Mouse (Mus musculus) spleen, adult 10 weeks (tissue): ENCODE data around the gene Gm11084. TPM values are rescaled to one million over a fixed set of nuclear protein-coding genes. Genes with fewer than 3 reads are reported as not detected.

Experiments used
- polyA plus RNA-seq: library from polyadenylated mRNA; stranded (reverse); fragments of 350-450 nt; fragmentation: Illumina TruSeq; extraction: RNeasy Lipid Tissue Mini Kit (QIAGEN cat#74804); gene quantifications from one replicate; pipeline ENCODE4 v1.2.3, GENCODE M21; 2015; ENCODE audit warnings: low replicate concordance; ENCODE audit not compliant: insufficient read depth

Gm11084 gene
- polyA plus RNA-seq: not detected

GRCm38 (mm10) chr2:72986616-72987015 lies at the start of gene Gm11084:
TSS of gene Gm11084 (minus strand) at chr2:72986716.

DNA sequence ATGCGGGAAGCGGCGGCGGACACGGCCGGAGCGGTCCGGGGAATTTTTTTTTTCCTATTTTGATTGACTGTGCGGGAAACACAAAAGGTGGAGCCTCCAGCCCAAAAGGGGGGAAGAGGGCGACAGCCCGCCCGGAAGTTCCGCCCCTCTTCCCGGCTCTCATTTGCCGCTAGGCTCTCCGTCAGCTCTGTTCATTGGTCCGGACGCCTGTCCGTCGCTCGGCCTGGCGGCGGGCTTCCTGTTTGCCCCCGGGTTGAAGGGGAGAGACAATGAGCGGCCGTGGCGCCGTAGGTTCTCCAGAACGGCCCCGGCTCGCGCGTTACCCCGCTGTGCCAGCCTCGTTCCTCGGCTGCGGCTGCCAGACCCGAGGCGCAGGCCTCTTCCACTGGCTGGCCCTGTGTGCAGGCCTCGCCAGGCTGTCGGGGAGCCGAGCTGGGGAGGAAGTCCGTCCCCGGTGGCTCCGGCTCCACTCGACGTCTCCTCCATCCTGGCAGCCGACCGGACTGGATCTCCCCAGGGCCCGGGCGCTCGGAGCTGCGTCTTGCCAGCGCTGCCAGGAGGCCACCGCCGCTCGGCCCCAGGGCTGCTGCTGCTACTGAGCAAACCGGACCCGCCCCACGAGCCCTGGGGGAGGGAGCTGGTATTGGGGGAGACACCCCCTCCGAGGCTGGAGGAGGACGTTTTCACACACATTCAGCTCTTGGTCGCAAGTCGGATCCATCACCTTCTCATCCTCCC lies 6.0 kb downstream of the Gm11084 start, which contains the start of gene Sp3:
Gene Sp3 (minus strand): TSS at position 110 of the 738 bp plus-strand sequence.

Other genes with a start within 250 kb of the Gm11084 start
- 137 TPM for gene Sp3, start 6.3 kb downstream of the Gm11084 start, polyA plus RNA-seq
- gene Ola1, start 232.2 kb upstream of the Gm11084 start, polyA plus RNA-seq: 80.1 TPM